Mouse (Mus musculus) Muller cell, postnatal 12 days (primary cell): Measurements from ENCODE around the gene Zcchc4.

ENCODE experiments used
- DNase-seq: peaks from one replicate; pipeline ENCODE4 v3.0.0-alpha.2; 2015; ENCODE audit errors: inconsistent ontology term

Zcchc4 gene

GRCm38 (mm10) chr5:52794109-52794508 lies 18.9 kb downstream of the Zcchc4 start:
- peak; percentile 6 for DNase-seq

DNA sequence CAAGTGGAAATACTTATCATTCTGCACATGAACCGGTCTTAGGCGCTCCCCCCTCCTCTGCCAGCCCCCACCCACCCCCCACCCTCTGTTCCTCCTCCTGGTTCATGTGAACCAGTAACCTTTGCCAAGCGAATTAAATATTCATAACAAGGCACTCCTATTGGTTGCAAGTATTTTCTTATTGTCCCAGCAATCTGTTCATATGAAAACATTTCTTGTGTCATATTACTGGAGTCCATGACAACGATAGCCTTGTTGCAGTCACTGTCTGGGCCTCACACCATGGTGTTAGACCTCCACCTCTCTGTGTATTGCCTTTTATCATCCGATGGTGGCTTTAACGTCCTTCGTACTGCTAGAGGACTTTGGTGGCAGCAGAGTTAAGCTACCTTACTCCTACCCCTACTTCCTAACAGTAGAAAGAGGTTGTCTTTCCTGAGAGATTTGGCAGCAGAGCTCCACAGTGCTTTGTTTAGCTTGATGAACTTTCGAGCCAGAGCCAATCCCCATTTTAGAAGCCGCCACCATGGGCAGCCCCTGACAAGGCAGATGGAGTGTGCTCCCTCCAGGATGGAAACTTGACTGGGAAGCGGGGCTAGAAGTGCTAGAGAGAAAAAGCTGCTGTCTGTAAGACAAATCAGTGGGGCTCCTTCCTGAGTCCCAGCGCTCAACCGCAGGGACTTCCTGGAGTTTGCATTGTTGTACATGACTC lies 24.2 kb downstream of the Zcchc4 start:
- no peak for DNase-seq

GRCm38 (mm10) chr5:52805801-52806200 lies 30.6 kb downstream of the Zcchc4 start:
- no peak for DNase-seq

GRCm38 (mm10) chr5:52806349-52806748 lies 31.1 kb downstream of the Zcchc4 start:
- DNase-seq, result no peak

DNA sequence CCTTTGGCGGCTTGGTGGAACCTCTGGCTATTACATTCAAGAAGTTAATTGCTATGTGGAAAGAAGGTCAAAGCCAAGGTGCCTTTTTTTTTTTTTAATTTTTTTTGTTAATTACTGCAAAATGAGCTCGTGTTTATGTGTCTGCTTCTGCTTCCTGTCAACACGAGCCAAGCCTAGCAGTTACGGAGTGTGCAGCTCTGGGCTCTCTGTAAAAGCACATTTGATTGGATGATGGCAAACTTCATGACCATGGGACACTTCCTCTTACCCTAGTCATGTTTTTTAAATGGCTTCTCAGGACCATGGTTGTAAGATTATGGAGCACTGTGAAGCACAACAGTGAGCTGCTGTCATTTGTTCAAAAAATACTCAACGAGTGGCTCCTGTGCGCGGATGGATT lies 31.8 kb downstream of the Zcchc4 start:
- no peak for DNase-seq

DNA sequence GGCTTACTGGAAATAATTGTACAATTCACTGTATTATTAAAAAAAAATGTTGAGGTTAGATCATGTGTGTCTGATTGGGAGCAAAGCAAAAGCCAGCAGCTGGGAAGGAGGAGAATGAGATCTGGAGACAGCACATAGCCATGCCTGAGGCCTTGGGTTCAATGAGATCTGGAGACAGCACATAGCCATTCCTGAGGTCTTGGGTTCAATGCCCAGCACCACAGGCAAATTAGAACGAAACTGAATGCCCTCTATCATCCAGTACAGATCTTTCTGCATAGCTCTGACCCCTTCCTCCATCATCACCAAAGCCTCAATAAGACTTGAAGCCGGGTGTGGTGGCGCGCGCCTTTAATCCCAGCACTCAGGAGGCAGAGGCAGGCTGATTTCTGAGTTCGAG lies 35.2 kb downstream of the Zcchc4 start:
- DNase-seq, result no peak

DNA sequence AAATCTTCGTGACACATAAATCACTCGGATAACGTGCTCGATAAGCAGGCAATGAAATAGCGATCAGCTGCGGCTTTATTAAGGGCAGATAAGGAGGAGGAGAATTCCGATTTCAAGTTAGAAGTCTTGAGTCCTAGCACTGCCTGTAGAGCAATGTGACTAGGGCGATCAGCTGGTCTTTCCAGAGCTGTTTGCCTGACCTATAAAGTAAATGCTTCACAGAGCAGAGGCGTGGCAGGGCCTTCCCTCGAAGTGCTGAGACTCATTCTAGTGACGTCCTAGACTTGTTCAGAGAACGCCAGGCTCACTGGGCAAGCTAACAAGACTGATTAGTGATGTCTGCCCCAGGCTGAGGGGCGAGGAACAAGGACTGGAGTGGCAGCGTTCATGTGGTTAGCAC lies 35.8 kb downstream of the Zcchc4 start:
- DNase-seq, result no peak

DNA sequence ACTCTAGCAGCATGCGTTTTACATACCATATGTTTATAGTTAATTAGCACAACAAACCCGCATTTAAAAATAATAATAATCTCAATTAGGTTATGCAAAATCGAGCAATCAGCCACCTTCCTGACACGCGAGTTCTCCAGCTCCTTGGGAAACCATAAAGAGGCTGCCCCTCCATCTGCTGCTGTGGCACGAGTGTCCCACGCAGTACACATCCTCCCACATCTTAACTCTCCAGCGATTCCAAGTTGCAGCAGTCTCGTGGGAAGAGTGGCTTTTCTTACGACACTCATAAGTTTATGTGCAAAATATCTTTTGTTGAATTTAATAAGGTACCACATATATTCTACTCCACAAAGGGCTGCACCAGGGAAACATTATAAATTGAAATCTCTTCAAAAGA lies 37.2 kb downstream of the Zcchc4 start:
- no peak for DNase-seq

- no peak for DNase-seq
Measured at GRCm38 (mm10) chr5:52813312-52813711, 38.1 kb downstream of the Zcchc4 start.

- no peak for DNase-seq
Measured at GRCm38 (mm10) chr5:52818676-52819075, 43.5 kb downstream of the Zcchc4 start.

- peak; percentile 43 for DNase-seq
Measured at GRCm38 (mm10) chr5:52821691-52822090, 46.5 kb downstream of the Zcchc4 start.

- no peak for DNase-seq
Measured at GRCm38 (mm10) chr5:52827923-52828322, 52.7 kb downstream of the Zcchc4 start.

- no peak for DNase-seq
Measured at GRCm38 (mm10) chr5:52833005-52833404, 57.8 kb downstream of the Zcchc4 start.

GRCm38 (mm10) chr5:52833761-52834274 lies 58.6 kb downstream of the Zcchc4 start, which contains the start of gene Anapc4:
Gene Anapc4, plus strand, starts transcription at chr5:52834012.
- DNase-seq, result peak; percentile 99

DNA sequence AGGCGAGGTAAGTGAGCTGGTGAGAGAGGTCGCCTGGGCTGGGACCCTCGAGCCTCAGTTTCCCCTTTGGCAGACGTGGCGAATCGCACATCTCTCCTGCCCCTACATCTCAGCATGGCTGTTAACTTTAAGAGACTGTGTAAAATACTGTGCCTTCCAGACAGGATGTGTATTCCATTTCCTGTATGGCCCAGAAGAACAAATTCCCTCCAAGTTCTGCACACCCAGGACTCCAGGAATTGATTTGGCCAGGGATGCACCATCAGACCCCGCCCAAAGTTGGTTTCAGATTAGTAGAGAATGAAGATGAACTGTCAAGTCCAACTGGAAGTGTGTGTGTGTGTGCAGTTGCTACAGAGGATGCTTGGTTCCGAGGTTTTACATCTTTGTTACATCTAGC lies 59.2 kb downstream of the Zcchc4 start:
- no peak for DNase-seq

GRCm38 (mm10) chr5:52844319-52844718 lies 69.1 kb downstream of the Zcchc4 start:
- no peak for DNase-seq

DNA sequence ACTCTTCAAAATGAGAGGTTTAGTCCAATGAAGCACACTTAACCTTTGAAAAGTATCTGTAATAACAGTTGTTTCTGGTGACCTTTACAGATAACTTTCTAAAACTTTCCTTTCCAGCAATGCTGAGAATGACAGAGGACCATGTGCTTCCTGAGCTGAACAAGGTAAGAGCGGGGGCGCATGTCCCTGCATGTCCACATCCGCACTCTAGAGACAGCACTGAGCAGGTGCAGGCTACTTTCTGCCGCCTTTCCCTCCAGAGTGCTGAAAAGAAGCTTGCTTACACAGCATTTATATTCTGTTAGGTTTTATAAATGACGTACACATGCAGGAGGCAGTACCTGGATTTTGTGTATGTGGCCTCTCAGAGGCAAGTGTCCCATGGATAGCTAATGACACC lies 80.5 kb downstream of the Zcchc4 start:
- DNase-seq, result no peak

DNA sequence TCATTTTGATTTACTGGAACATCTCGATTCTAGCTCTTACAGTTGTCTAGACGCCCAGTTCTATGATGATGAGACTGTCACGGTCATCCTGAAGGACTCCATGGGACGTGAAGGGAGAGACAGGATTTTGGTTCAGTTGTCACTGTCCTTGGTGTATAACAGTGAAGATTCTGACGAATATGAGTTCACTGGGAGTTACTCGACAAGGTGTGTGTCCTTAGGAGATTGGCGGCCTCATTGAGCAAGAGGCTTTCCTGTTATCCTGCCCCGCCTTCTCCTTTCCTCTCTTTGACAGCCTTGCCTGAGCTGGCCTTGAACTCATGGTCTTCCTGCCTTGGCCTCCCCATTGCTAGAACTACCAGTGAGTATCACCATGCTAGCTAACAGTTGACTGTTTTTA lies 89.2 kb downstream of the Zcchc4 start:
- no peak for DNase-seq

DNA sequence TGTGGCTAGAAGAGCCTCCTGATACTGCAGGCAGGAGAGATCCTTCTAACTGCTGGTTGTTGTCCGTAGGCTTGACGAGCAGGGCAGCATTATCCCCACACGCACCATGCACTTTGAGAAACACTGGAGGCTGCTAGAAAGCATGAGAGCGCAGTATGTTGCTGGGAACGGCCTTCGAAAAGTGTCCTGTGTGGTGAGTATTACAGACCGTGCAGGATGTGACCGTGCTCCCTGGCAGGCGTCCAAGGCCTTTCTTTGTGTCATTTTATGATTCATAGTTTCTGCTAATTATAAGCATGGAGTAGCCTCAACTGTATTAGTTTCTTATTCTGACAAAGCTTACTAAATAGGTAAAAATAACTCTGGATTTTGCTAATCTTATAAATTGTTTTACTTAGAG lies 90.6 kb downstream of the Zcchc4 start:
- peak; percentile 92 for DNase-seq

DNA sequence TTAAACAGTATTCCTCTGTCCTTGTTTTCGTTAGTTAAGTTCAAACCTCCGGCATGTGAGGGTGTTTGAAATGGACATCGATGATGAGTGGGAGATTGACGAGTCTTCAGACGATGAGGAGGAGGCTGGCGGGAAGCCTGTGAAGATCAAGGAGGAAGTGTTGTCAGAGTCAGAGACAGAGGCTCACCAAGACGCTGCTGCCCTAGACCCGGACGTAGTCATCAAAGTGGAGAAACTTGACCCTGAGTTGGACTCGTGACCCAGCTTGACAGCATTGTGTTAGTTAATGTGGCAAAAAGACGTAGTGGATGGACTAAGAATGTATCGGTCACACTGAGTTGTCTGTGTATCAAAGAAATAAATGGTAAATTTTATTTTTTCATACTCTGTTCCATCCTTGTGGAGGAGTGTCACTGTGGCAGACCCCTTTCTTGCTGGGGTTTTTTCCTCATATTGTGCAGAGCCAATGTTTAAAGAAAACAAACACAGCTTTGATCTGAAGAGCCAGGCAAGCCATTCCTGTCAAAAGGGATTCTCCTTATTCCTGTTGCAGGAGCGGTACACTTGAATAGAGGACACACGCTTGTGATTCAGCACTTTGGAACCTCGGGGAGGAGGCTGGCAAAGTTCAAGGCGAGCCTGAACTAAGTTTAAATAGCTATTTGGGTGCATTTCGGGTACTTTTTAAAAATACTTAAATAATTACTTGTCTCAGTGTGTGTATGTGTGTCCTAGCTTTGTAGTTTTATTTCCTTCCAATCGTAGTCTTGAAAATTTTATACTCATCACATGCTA lies 91.3 kb downstream of the Zcchc4 start:
- peak; percentile 17 for DNase-seq

- DNase-seq, result no peak
Measured at GRCm38 (mm10) chr5:52868918-52869703, 93.9 kb downstream of the Zcchc4 start.

DNA sequence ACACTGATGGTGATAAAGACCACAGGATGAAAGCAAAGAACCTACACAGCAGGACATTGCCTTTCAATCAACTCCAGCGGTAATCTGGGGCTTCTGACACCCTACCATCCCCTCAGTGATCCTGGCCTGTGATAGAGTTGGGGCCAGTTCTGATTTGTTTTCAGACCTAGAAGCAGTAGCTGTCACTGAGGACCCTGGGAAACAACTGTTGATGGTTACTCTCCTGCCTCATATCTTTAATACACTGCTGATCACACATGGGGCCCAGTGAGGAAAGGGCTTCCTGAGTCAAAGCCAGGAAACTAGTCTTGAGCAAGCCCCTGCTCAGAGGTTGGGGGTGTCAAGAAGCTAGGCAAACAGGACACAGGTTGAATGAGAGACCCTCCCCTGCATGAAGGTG lies 96.3 kb downstream of the Zcchc4 start:
- DNase-seq, result no peak
